Mouse (Mus musculus): ENCODE results near the gene Cyp2w1.
"Not testable (repeated sequence)": the region's sequence is repeated elsewhere in the genome, so short reads cannot be mapped to it uniquely, and the experiment has no call there.

Cyp2w1 gene

GRCm38 (mm10) chr5:139387329-139388194, 35.1 kb downstream of the Cyp2w1 start:
- Histone ChIP-seq H3K4me3 (replicated peaks; ENCODE audit: low read length) (no peak overlapping the region), H3K4me1 (replicated peaks; ENCODE audit: low read depth, low read length) (peaks cover 68% of the 10 kb centered on the region), H3K9me3 (ENCODE audit: low read length) (no peaks in the 10 kb centered on the region), H3K36me3 (ENCODE audit: insufficient read depth, low read length) (peaks cover 32% of the 10 kb centered on the region), H3K27me3 (ENCODE audit: insufficient read depth, low read length) (no peaks in the 10 kb centered on the region)
- TF ChIP-seq NANOG (IDR thresholded peaks at IDR 0.05; ENCODE audit: borderline replicate concordance, low read length) (no peak), CTCF (conservative IDR thresholded peaks at IDR 0.05; ENCODE audit: low read length) (no peak), POU5F1 (IDR thresholded peaks at IDR 0.05; ENCODE audit: borderline replicate concordance, low read length) (no peak)

DNA sequence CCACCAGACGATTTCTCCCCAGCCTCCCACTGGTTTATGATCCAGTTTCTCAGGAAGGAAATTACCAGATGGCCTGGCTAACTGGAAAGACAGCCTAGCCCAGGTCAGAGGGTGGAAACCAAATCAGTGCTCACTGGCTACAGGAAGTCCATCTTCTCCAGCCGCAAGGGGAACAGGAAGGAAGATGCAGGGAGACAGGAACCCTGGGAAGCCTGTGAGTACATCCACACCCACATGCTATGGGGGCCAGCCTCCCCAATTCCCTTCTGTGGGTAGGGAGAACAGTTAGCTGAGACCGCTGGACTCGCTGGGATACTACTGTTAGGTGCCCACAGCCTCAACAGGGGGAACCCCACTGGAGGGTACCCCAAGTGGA, 35.8 kb downstream of the Cyp2w1 start:
- no peak for TF ChIP-seq CTCF (conservative IDR thresholded peaks at IDR 0.05; ENCODE audit: low read length)
- TF ChIP-seq NANOG (IDR thresholded peaks at IDR 0.05; ENCODE audit: borderline replicate concordance, low read length) = no peak
- no peak for TF ChIP-seq POU5F1 (IDR thresholded peaks at IDR 0.05; ENCODE audit: borderline replicate concordance, low read length)
- no peak overlapping the region for H3K4me3 ChIP-seq (replicated peaks; ENCODE audit: low read length)
- peaks cover 68% of the 10 kb centered on the region for H3K4me1 ChIP-seq (replicated peaks; ENCODE audit: low read depth, low read length)
- H3K9me3 ChIP-seq (ENCODE audit: low read length) = no peaks in the 10 kb centered on the region
- peaks cover 34% of the 10 kb centered on the region for H3K36me3 ChIP-seq (ENCODE audit: insufficient read depth, low read length)
- no peaks in the 10 kb centered on the region for H3K27me3 ChIP-seq (ENCODE audit: insufficient read depth, low read length)

DNA sequence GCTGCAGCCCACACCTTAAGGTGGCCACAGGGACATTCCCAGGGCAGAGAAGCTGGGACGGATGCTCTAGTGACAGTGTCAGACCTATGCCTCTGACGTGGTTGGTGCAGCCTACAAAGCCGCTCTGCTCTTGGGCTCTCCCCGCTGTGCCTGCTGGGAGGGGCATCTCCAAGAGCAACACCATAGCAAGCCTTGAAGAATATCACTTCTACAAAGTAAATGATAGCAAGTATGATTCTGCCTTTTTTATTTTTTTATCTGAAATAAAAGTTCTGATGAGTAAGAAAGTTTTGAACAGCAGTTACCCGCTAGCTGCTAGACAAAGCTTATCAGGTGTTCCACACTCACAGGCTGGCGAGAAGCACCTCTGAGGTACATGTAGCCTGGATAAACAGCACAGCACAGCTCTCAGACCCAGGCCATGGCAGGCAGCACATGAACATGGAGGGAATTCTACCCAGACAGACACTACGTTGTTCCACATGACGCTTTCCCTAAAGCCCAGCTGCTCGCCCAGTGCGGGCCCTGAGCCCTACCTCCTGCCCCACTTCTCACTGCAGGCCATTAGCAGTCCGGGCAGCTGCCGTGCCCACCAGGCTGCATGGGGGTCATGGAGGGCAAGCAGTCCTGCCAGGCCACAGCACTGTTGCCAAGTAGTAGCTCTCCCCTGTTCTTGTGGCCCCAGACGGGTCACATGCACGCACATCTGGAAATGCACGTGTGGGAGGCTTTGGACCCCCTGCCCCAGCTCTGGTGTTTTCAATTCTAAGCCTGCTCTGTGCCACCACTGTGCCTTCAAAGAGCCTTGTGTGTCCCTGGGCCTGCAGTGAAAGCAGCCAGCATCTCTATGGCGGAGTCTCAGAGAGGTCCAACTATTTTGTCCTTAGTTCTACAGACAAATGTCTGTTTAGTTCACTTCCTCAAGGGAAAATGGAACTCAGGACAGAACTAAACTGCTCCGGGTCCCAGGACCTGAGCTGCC, 36.6 kb downstream of the Cyp2w1 start:
- no peaks in the 10 kb centered on the region for H3K27me3 ChIP-seq (ENCODE audit: insufficient read depth, low read length)
- TF ChIP-seq POU5F1 (IDR thresholded peaks at IDR 0.05; ENCODE audit: borderline replicate concordance, low read length) (no peak), CTCF (conservative IDR thresholded peaks at IDR 0.05; ENCODE audit: low read length) (no peak), NANOG (IDR thresholded peaks at IDR 0.05; ENCODE audit: borderline replicate concordance, low read length) (no peak)

GRCm38 (mm10) chr5:139389676-139390061, 37.3 kb downstream of the Cyp2w1 start:
- Histone ChIP-seq H3K4me1 (replicated peaks; ENCODE audit: low read depth, low read length) (peaks cover 65% of the 10 kb centered on the region), H3K4me3 (replicated peaks; ENCODE audit: low read length) (no peak overlapping the region), H3K9me3 (ENCODE audit: low read length) (no peaks in the 10 kb centered on the region), H3K27me3 (ENCODE audit: insufficient read depth, low read length) (no peaks in the 10 kb centered on the region), H3K36me3 (ENCODE audit: insufficient read depth, low read length) (peaks cover 35% of the 10 kb centered on the region)
- TF ChIP-seq CTCF (conservative IDR thresholded peaks at IDR 0.05; ENCODE audit: low read length) = no peak
- no peak for TF ChIP-seq NANOG (IDR thresholded peaks at IDR 0.05; ENCODE audit: borderline replicate concordance, low read length)
- no peak for TF ChIP-seq POU5F1 (IDR thresholded peaks at IDR 0.05; ENCODE audit: borderline replicate concordance, low read length)

More for the DNA sequence above, 36.6 kb downstream of the Cyp2w1 start:
- peaks cover 62% of the 10 kb centered on the region for H3K4me1 ChIP-seq (replicated peaks; ENCODE audit: low read depth, low read length)
- peaks cover 37% of the 10 kb centered on the region for H3K36me3 ChIP-seq (ENCODE audit: insufficient read depth, low read length)
- H3K4me3 ChIP-seq (replicated peaks; ENCODE audit: low read length) = no peak overlapping the region
- H3K9me3 ChIP-seq (ENCODE audit: low read length) = no peaks in the 10 kb centered on the region

DNA sequence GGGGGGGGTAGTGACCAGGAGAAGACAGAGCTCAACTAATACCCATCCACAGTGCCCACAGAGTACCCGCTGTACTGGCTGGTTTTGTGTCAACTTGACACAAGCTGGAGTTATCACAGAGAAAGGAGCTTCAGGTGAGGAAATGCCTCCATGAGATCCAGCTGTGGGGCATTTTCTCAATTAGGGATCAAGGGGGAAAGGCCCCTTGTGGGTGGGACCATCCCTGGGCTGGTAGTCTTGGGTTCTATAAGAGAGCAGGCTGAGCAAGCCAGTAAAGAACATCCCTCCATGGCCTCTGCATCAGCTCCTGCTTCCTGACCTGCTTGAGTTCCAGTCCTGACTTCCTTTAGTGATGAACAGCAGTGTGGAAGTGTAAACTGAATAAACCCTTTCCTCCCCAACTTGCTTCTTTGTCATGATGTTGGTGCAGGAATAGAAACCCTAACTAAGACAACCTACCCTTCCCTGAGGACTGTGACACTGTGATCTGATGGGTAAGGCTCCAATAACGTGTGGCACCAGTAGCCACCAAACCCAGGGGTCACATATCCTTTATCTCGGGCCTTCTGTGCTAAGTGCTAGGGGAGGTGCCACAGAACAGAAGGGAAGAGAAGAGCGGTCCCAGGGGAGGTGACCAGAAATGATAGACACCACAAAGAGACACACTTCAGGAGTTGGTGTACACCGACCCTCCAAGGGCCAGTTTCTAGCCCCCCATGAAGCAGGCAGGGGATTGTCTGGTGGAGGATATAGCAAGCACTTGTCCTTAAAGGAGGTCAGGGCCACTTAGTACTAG, 38.1 kb downstream of the Cyp2w1 start:
- Histone ChIP-seq H3K36me3 (ENCODE audit: insufficient read depth, low read length) (peaks cover 26% of the 10 kb centered on the region), H3K4me1 (replicated peaks; ENCODE audit: low read depth, low read length) (peaks cover 64% of the 10 kb centered on the region)
- not testable (repeated sequence) for H3K9me3 ChIP-seq (ENCODE audit: low read length); H3K4me3 ChIP-seq (replicated peaks; ENCODE audit: low read length); H3K27me3 ChIP-seq (ENCODE audit: insufficient read depth, low read length)

DNA sequence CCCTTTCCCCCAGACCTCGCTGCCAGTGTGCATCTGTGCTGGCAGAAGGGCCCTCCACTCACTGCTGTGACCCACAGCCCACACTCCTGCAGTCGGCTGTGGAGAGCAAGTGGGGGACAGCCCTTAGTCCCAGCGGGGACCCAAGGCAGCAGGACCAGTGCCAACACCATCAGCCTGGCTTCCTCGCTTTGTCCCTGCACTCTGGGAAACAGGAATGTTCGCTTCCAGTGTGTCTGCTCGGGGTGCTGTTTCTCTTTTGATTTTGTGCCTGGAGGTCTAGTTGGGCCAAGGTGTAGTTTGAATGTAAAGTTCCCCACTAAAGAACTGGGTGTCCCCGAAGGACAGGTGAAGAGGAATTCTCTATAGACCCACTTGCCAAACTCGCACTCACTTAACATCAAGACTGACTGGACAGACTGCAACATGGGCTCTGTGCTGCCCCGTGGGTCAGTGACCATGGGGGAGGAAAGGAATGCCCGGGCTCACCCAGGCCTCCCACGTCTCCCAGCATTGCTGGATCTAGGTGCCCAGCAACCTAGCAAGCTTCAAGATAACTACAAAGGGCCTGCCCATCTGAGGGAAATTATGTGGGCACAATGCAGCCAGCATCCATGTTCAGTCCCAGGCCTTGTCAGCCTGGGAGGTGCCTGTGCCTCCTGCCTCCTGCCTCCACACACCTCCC, 39.0 kb downstream of the Cyp2w1 start:
- peaks cover 18% of the 10 kb centered on the region; the same call in 1 of the 2 replicates for H3K36me3 ChIP-seq (ENCODE audit: insufficient read depth, low read length)
- TF ChIP-seq CTCF (conservative IDR thresholded peaks at IDR 0.05; ENCODE audit: low read length) (no peak), NANOG (IDR thresholded peaks at IDR 0.05; ENCODE audit: borderline replicate concordance, low read length) (no peak), POU5F1 (IDR thresholded peaks at IDR 0.05; ENCODE audit: borderline replicate concordance, low read length) (no peak)
- H3K4me1 ChIP-seq (replicated peaks; ENCODE audit: low read depth, low read length) = peaks cover 64% of the 10 kb centered on the region
- 0 out of 2 replicates have a peak overlapping the region, but pooled peaks have one; percentile 35 for H3K4me3 ChIP-seq (replicated peaks; ENCODE audit: low read length)
- no peaks in the 10 kb centered on the region for H3K27me3 ChIP-seq (ENCODE audit: insufficient read depth, low read length)
- no peaks in the 10 kb centered on the region for H3K9me3 ChIP-seq (ENCODE audit: low read length)

GRCm38 (mm10) chr5:139392219-139393196, 40.1 kb downstream of the Cyp2w1 start:
- Histone ChIP-seq H3K27me3 (ENCODE audit: insufficient read depth, low read length) (no peaks in the 10 kb centered on the region), H3K4me1 (replicated peaks; ENCODE audit: low read depth, low read length) (peaks cover 60% of the 10 kb centered on the region), H3K9me3 (ENCODE audit: low read length) (no peaks in the 10 kb centered on the region), H3K36me3 (ENCODE audit: insufficient read depth, low read length) (peaks cover 18% of the 10 kb centered on the region; the same call in 1 of the 2 replicates), H3K4me3 (replicated peaks; ENCODE audit: low read length) (no peak overlapping the region)
- TF ChIP-seq CTCF (conservative IDR thresholded peaks at IDR 0.05; ENCODE audit: low read length) (no peak), POU5F1 (IDR thresholded peaks at IDR 0.05; ENCODE audit: borderline replicate concordance, low read length) (no peak), NANOG (IDR thresholded peaks at IDR 0.05; ENCODE audit: borderline replicate concordance, low read length) (no peak)
